Mouse (Mus musculus) limb, embryonic 11.5 days (tissue): ENCODE measurements at regions not wholly inside any gene's neighbourhood (a gene's known extent, or its start where the extent isn't known, plus 50 kb on each side); places are given as distances from the start of the nearest gene placed in this dataset.
"Not testable (repeated sequence)": the region's sequence is repeated elsewhere in the genome, so short reads cannot be mapped to it uniquely, and the experiment has no call there.

ENCODE experiments used
- ATAC-seq: fragments of 200-750 bp; cut with Nextera tagmentation; 2 replicates; pipeline ENCODE4 v1.8.0; 2017; ENCODE audit warnings: low read depth; ENCODE audit not compliant: insufficient number of reproducible peaks, low FRiP score, low TSS enrichment
- DNase-seq: peaks from one replicate; pipeline ENCODE4 v3.0.0-alpha.2; 2015; ENCODE audit warnings: low spot score
- H3K27ac ChIP-seq: fragments of 300-500 bp; sonication (generic); replicated peaks from 2 replicates; pipeline ENCODE4 v1.5.1; 2014; ENCODE audit warnings: low read depth, mild to moderate bottlenecking, low read length
- H3K27me3 ChIP-seq: fragments of 300-500 bp; sonication (generic); 2 replicates; pipeline ENCODE4 v1.6.1; 2014; ENCODE audit warnings: mild to moderate bottlenecking, low read length, mixed read lengths; ENCODE audit not compliant: control insufficient read depth, insufficient read depth
- H3K36me3 ChIP-seq: fragments of 300-500 bp; sonication (generic); 2 replicates; pipeline ENCODE4 v1.6.1; 2014; ENCODE audit warnings: mild to moderate bottlenecking, low read length, moderate library complexity, mixed read lengths; ENCODE audit not compliant: control insufficient read depth, insufficient read depth
- H3K4me1 ChIP-seq: fragments of 300-500 bp; sonication (generic); 2 replicates; pipeline ENCODE4 v1.6.1; 2014; ENCODE audit warnings: low read length, mixed read lengths; ENCODE audit not compliant: control insufficient read depth, insufficient read depth
- H3K4me2 ChIP-seq: fragments of 300-500 bp; sonication (generic); 2 replicates; pipeline ENCODE4 v1.6.1; 2014; ENCODE audit warnings: low read depth, mild to moderate bottlenecking, moderate library complexity; ENCODE audit not compliant: severe bottlenecking
- H3K4me3 ChIP-seq: fragments of 300-500 bp; sonication (generic); 2 replicates; pipeline ENCODE4 v1.5.1; 2014; ENCODE audit warnings: low read depth, low read length
- H3K9ac ChIP-seq: fragments of 300-500 bp; sonication (generic); 2 replicates; pipeline ENCODE4 v1.6.1; 2014; ENCODE audit warnings: mild to moderate bottlenecking, low read length
- H3K9me3 ChIP-seq: fragments of 300-500 bp; sonication (generic); 2 replicates; pipeline ENCODE4 v1.6.1; 2016; ENCODE audit warnings: low read length; ENCODE audit not compliant: control insufficient read depth
- WGBS: fragments of 180-500 bp; shearing (Covaris S2); extraction: QIAGEN DNeasy Blood & Tissue Kit; methylation state at CpG from one replicate; pipeline ENCODE4 v1.1.7; 2014; 5-methylcytosine and 5-hydroxymethylcytosine counted together

DNA sequence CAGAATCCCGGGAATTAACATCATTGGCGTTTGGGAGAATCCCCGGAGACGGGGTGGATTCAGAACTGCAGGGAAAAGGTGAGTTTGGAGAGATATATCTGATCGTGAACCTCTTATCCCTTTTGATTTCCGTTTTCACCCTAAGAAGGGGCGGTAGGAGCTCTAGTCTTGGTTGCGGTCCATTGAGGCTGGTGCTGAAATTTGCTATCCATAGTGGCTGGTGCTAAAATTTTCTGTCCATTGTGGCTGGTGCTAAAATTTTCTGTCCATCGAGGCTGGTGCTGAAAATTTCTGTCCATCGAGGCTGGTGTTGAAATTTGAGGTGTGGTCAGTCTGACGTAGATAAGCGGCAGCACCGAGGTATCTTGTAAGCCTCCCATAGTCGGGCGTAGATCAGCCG is 834.1 kb upstream of the Snrpn start:
- peak; percentile 21 for DNase-seq
- not testable (repeated sequence) for H3K36me3 ChIP-seq, H3K4me3 ChIP-seq, H3K9me3 ChIP-seq, H3K27me3 ChIP-seq, H3K4me1 ChIP-seq, H3K4me2 ChIP-seq, ATAC-seq, H3K27ac ChIP-seq, H3K9ac ChIP-seq
- WGBS: 71% methylated on average over 16 of the region's 16 CpGs

DNA sequence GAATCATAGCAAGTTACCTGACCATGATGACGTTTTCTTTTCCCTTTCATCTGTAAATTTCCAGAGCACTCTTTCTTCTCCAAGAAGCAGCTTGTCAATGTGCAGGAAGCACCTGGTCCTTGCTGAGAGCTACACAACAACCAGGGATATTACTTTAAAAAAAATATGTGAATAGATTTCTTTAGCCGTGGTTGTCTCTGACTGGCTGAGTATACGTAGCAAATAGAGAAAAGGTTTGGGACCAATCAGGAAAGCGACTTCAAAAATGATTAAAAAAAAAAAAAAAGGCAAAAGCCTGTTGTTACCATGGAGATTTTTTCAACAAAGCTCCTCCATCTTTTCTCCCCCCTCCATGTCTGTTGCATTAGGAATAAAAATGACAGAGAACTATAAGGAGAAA is 821.2 kb upstream of the Snrpn start:
- no peaks in the 10 kb centered on the region for H3K9me3 ChIP-seq
- DNase-seq: no peak
- no peaks in the 10 kb centered on the region for H3K27me3 ChIP-seq
- no peak overlapping the region for H3K9ac ChIP-seq
- no peak for ATAC-seq
- H3K4me3 ChIP-seq: no peak overlapping the region
- no peak overlapping the region for H3K4me2 ChIP-seq
- WGBS: 72% methylated on average over 4 of the region's 4 CpGs
- no peaks in the 10 kb centered on the region for H3K36me3 ChIP-seq
- no peaks in the 10 kb centered on the region for H3K4me1 ChIP-seq
- no peak overlapping the region for H3K27ac ChIP-seq

DNA sequence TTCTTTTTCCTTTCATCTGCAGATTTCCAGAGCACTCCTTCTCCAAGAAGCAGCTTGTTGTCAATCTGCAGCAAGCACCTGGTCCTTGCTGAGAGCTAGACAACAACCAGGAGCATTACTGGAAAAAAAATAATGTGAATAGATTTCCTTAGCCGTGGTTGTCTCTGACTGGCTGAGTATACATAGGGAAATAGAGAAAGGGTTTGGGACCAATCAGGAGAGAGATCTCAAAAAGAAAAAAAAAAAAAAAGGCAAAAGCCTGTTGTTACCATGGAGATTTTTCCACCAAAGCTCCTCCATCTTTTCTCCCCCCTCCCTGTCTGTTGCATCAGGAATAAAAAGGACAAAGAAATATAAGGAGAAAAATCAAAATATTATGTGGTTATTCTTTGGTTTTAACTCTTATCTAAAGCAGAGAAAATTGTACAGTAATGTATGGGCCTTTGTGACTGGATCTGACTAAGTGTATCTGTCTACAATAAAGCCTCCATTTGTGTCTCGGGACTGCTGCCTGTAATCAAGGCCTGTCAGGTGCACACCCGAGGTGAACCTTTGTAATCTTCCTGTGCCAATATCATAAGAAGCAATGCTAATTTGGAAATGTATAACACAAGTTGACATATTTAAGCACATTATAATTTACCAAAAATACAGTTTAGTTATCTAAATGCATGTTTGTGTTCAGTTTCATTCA is 799.9 kb upstream of the Snrpn start:
- no peak overlapping the region for H3K9ac ChIP-seq
- ATAC-seq: no peak
- H3K4me3 ChIP-seq: no peak overlapping the region
- H3K9me3 ChIP-seq: no peaks in the 10 kb centered on the region
- no peak for DNase-seq
- WGBS: 81% methylated on average over 3 of the region's 3 CpGs
- no peaks in the 10 kb centered on the region for H3K36me3 ChIP-seq
- H3K27me3 ChIP-seq: no peaks in the 10 kb centered on the region
- H3K4me1 ChIP-seq: no peaks in the 10 kb centered on the region
- no peak overlapping the region for H3K27ac ChIP-seq
- H3K4me2 ChIP-seq: no peak overlapping the region
